Mouse (Mus musculus) midbrain, postnatal 0 days (tissue): ENCODE results near the gene Uimc1. TPM values are rescaled to one million over a fixed set of nuclear protein-coding genes. Genes with fewer than 3 reads are reported as not detected.

ENCODE experiments used
- ATAC-seq: fragments of 200-750 bp; cut with Nextera tagmentation; 2 replicates; pipeline ENCODE4 v1.8.0; 2017; ENCODE audit warnings: moderate number of reproducible peaks, mild to moderate bottlenecking, moderate TSS enrichment, moderate library complexity; ENCODE audit not compliant: low FRiP score
- DNase-seq: peaks from one replicate; pipeline ENCODE4 v3.0.0-alpha.2; 2015; ENCODE audit warnings: low spot score
- H3K27ac ChIP-seq: fragments of 300-500 bp; sonication (generic); 2 replicates; pipeline ENCODE4 v1.5.1; 2014; ENCODE audit warnings: low read depth, mild to moderate bottlenecking, low read length, mixed read lengths
- H3K27me3 ChIP-seq: fragments of 300-500 bp; sonication (generic); 2 replicates; pipeline ENCODE4 v1.6.1; 2014; ENCODE audit warnings: low read length, control low read depth, mixed read lengths; ENCODE audit not compliant: insufficient read depth
- H3K36me3 ChIP-seq: fragments of 300-500 bp; sonication (generic); 2 replicates; pipeline ENCODE4 v1.6.1; 2014; ENCODE audit warnings: low read length, control low read depth, mixed read lengths; ENCODE audit not compliant: insufficient read depth
- H3K4me1 ChIP-seq: fragments of 300-500 bp; sonication (generic); 2 replicates; pipeline ENCODE4 v1.6.1; 2014; ENCODE audit warnings: mild to moderate bottlenecking, control low read depth, antibody characterized with exemption, low read length, mixed read lengths; ENCODE audit not compliant: insufficient read depth
- H3K4me2 ChIP-seq: fragments of 300-500 bp; sonication (generic); 2 replicates; pipeline ENCODE4 v1.6.1; 2014; ENCODE audit warnings: low read depth, mild to moderate bottlenecking, low read length, mixed read lengths; ENCODE audit not compliant: poor library complexity, severe bottlenecking
- H3K4me3 ChIP-seq: fragments of 300-500 bp; sonication (generic); 2 replicates; pipeline ENCODE4 v1.5.1; 2014; ENCODE audit warnings: low read depth, mild to moderate bottlenecking, low read length, moderate library complexity
- H3K9ac ChIP-seq: fragments of 300-500 bp; sonication (generic); replicated peaks from 2 replicates; pipeline ENCODE4 v1.6.1; 2014; ENCODE audit warnings: mild to moderate bottlenecking, low read length, moderate library complexity, mixed read lengths; ENCODE audit not compliant: poor library complexity, severe bottlenecking
- H3K9me3 ChIP-seq: fragments of 300-500 bp; sonication (generic); 2 replicates; pipeline ENCODE4 v1.6.1; 2016; ENCODE audit warnings: low read length, control low read depth
- CTCF ChIP-seq: IDR thresholded peaks from 2 replicates; pipeline ENCODE4 v1.5.1; 2016; ENCODE audit warnings: antibody characterized with exemption, mild to moderate bottlenecking
- WGBS: fragments of 180-500 bp; shearing (Covaris S2); extraction: QIAGEN DNeasy Blood & Tissue Kit; methylation state at CpG from one replicate; pipeline ENCODE4 v1.1.7; 2014; 5-methylcytosine and 5-hydroxymethylcytosine counted together
- polyA plus RNA-seq: library from polyadenylated mRNA; unstranded; fragments of >200 nt; fragmentation: Nextera tagmentation; extraction: Ambion mirVana; gene quantifications from 2 replicates; pipeline ENCODE4 v1.2.1, GENCODE M21; 2015
- total RNA-seq: library from RNA; depleted of rRNA; stranded (reverse); fragments of >200 nt; gene quantifications from 2 replicates; pipeline ENCODE4 v1.2.3, GENCODE M21; 2014

Gene Uimc1
- total and polyA plus RNA-seq, 2 experiments from 2014 or later: 10.5 to 13.3 TPM

DNA sequence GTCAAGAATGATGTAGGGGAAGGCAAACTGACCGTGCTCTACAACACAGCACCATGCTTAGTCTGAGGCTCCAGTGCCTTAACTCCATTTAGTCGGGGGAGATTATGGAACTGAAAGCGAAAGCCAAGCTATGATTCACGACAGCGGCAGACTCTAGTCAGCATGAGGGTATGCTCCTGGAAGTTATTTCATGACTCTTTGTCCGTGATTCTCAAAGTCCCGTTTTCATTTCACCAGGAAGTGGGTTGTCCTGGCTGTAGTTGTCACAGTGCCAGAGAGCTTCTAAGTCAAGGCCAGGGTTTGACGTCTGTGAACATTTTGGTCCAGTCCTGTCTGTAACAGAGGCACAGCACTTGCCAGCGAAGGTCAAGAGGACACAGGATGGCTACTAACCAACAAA lies 77.4 kb downstream of the Uimc1 start:
- ATAC-seq: no peak
- H3K27me3 ChIP-seq: no peaks in the 10 kb centered on the region
- no peaks in the 10 kb centered on the region for H3K9me3 ChIP-seq
- H3K36me3 ChIP-seq: no peaks in the 10 kb centered on the region
- DNase-seq: no peak
- no peak overlapping the region for H3K27ac ChIP-seq
- H3K4me3 ChIP-seq: no peak overlapping the region
- 85% methylated on average over 9 of the region's 9 CpGs for WGBS
- H3K4me2 ChIP-seq: no peak overlapping the region
- H3K9ac ChIP-seq: no peak overlapping the region
- no peaks in the 10 kb centered on the region for H3K4me1 ChIP-seq
- no peak for TF ChIP-seq CTCF

DNA sequence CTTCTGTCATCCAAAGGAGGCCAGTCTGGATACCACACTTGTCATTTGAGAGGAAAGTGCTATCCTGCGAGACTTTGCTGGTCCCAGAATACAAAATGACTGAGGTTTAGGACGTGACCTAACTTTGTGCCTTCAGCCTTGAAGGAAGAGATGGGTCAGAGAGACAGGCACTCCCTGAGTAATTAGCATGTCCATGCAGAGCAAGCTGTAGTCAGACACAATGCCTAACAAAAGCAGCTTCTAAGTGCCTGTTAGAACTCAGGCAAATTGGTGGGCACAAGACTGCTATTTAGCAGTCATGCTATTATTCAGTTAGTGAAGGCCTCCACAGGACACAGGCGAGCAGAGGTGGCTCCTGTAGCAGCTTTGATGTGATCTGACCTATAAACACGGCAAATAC lies 77.8 kb downstream of the Uimc1 start:
- WGBS: 45% methylated on average over 4 of the region's 4 CpGs
- no peaks in the 10 kb centered on the region for H3K36me3 ChIP-seq

DNA sequence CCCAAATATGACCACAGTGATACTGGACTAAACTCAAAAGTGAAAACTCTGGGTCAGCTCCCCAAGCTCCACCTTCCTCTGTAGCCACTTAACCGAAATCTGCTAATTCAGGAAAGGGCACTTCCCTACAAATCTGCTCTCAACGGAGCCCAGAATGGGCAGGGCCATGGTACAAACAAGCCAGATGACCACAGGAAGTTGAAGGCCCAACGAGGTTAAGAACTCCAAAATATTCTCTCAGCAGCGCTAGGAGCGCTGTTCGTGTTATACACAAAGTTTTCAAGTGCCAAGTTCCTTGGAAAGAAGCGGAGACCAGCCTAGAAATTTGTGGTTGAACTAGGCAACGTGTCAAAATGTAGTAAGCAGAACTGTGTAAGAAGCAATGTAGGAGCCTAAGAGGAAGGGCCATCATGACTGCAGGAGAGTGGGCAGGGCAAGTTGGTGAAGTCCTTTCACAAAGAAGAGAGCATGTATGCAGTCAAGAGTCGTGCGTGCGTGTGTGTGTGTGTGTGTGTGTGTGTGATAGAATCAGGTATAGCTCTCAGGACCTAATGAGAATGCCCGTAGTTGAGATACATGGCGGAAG lies 78.8 kb downstream of the Uimc1 start, which contains the start of gene Hk3:
TSS of gene Hk3 (minus strand) at position 192 of the 586 bp plus-strand sequence.
- DNase-seq (no peak), ATAC-seq (no peak)
- no peak within 1 kb of the TSS for H3K4me2 ChIP-seq
- H3K36me3 ChIP-seq: no peaks in the 10 kb centered on the region
- H3K27me3 ChIP-seq: no peaks in the 10 kb centered on the region
- H3K9me3 ChIP-seq: no peaks in the 10 kb centered on the region
- no peak for TF ChIP-seq CTCF
- WGBS: 87% methylated on average over 13 of the region's 13 CpGs
- H3K27ac ChIP-seq: no peak within 1 kb of the TSS
- H3K4me3 ChIP-seq: no peak within 1 kb of the TSS
- H3K4me1 ChIP-seq: no peaks in the 10 kb centered on the region
- H3K9ac ChIP-seq: no peak within 1 kb of the TSS

More for the DNA sequence above, 77.8 kb downstream of the Uimc1 start:
- ATAC-seq: no peak
- Histone ChIP-seq H3K9me3 (no peaks in the 10 kb centered on the region), H3K27me3 (no peaks in the 10 kb centered on the region), H3K27ac (no peak overlapping the region), H3K4me3 (no peak overlapping the region), H3K4me1 (no peaks in the 10 kb centered on the region), H3K9ac (no peak overlapping the region), H3K4me2 (no peak overlapping the region)
- TF ChIP-seq CTCF: no peak
- no peak for DNase-seq

GRCm38 (mm10) chr13:55020051-55020450 lies 80.0 kb downstream of the Uimc1 start:
- 94% methylated on average over 4 of the region's 4 CpGs for WGBS
- DNase-seq (no peak), ATAC-seq (no peak)
- Histone ChIP-seq H3K4me3 (no peak overlapping the region), H3K27ac (no peak overlapping the region), H3K4me1 (no peaks in the 10 kb centered on the region), H3K9ac (no peak overlapping the region), H3K27me3 (no peaks in the 10 kb centered on the region), H3K9me3 (no peaks in the 10 kb centered on the region), H3K36me3 (no peaks in the 10 kb centered on the region), H3K4me2 (no peak overlapping the region)
- TF ChIP-seq CTCF: no peak

DNA sequence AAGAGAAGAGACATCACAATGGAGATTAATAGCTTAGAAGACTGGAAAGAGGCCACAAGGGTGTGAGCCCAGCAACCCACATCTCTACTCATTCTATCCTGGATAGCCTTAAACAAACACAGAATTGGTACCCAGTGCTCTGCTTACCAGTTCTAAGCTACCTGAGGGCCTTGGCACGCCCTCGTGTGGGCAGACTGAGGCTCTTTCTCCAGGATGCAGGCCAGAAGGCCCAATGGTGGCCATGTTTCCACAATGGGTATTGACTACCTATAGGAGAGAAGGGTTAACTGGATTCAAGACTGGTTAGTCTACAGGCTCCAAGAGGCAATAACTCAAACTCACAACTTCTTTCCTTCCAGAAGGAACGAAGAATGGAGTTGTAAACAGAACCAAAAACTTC lies 80.9 kb downstream of the Uimc1 start:
- H3K4me2 ChIP-seq: no peak overlapping the region
- no peaks in the 10 kb centered on the region for H3K36me3 ChIP-seq
- H3K4me1 ChIP-seq: no peaks in the 10 kb centered on the region
- H3K4me3 ChIP-seq: no peak overlapping the region
- no peaks in the 10 kb centered on the region for H3K27me3 ChIP-seq
- ATAC-seq (no peak), DNase-seq (no peak)
- TF ChIP-seq CTCF: 0 out of 2 replicates have a peak, but pooled peaks have one; percentile 18
- no peak overlapping the region for H3K27ac ChIP-seq
- no peaks in the 10 kb centered on the region for H3K9me3 ChIP-seq
- H3K9ac ChIP-seq: no peak overlapping the region
- WGBS: 65% methylated on average over 3 of the region's 3 CpGs

DNA sequence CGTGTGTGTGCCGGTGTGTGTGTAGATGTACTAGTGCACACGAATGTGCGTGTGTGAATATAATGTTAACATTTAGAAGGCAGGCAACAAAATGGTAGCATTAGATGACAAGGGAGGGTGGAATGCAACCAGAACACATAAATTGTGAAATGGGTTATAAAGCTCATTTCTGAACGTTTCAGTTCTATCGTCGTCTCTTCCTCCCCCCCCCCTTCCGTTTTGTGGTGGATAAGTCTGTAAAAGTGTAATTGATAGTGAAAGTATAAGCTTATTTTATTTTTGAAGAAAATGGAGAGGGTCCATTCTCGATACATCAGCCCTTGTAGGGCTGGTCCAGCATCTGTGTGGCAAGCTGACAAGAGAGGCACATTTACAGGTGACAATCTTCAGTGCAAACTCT lies 81.4 kb downstream of the Uimc1 start:
- Histone ChIP-seq H3K4me3 (no peak overlapping the region), H3K4me2 (no peak overlapping the region), H3K9me3 (no peaks in the 10 kb centered on the region), H3K36me3 (no peaks in the 10 kb centered on the region), H3K4me1 (no peaks in the 10 kb centered on the region), H3K27ac (no peak overlapping the region), H3K9ac (no peak overlapping the region), H3K27me3 (no peaks in the 10 kb centered on the region)
- DNase-seq (no peak), ATAC-seq (no peak)
- 92% methylated on average over 9 of the region's 9 CpGs for WGBS
- TF ChIP-seq CTCF: no peak
